Mouse (Mus musculus) hindbrain, embryonic 10.5 days (tissue): ENCODE results near the gene Becn1. TPM values are rescaled to one million over a fixed set of nuclear protein-coding genes. Genes with fewer than 3 reads are reported as not detected.

Experiments
- DNase-seq: peaks from one replicate; pipeline ENCODE4 v3.0.0-alpha.2; 2017; ENCODE audit warnings: low spot score
- H3K27ac ChIP-seq: fragments of 300-500 bp; sonication (generic); 2 replicates; pipeline ENCODE4 v1.5.1; 2016; ENCODE audit warnings: mild to moderate bottlenecking, moderate library complexity
- H3K27me3 ChIP-seq: fragments of 300-500 bp; sonication (generic); 2 replicates; pipeline ENCODE4 v1.6.1; 2016; ENCODE audit warnings: mild to moderate bottlenecking; ENCODE audit not compliant: poor library complexity, insufficient read depth, severe bottlenecking
- H3K36me3 ChIP-seq: fragments of 300-500 bp; sonication (generic); 2 replicates; pipeline ENCODE4 v1.6.1; 2016; ENCODE audit warnings: mild to moderate bottlenecking, moderate library complexity
- H3K4me1 ChIP-seq: fragments of 300-500 bp; sonication (generic); replicated peaks from 2 replicates; pipeline ENCODE4 v1.6.1; 2016; ENCODE audit warnings: mild to moderate bottlenecking
- H3K4me3 ChIP-seq: fragments of 300-500 bp; sonication (generic); 2 replicates; pipeline ENCODE4 v1.5.1; 2016; ENCODE audit warnings: mild to moderate bottlenecking, moderate library complexity
- H3K9me3 ChIP-seq: fragments of 300-500 bp; sonication (generic); 2 replicates; pipeline ENCODE4 v1.6.1; 2016; ENCODE audit warnings: mild to moderate bottlenecking, moderate library complexity
- WGBS: fragments of 180-500 bp; shearing (Covaris S2); methylation state at CpG from one replicate; pipeline ENCODE4 v1.1.7; 2016; 5-methylcytosine and 5-hydroxymethylcytosine counted together
- polyA plus RNA-seq: library from polyadenylated mRNA; unstranded; fragments of >200 nt; fragmentation: Nextera tagmentation; extraction: Ambion mirVana; gene quantifications from 2 replicates; pipeline ENCODE4 v1.2.1, GENCODE M21; 2016

The Becn1 gene
- polyA plus RNA-seq, 1 experiment from 2014 or later: 153 TPM

GRCm38 (mm10) chr11:101259948-101260825 lies 41.9 kb downstream of the Becn1 start, which contains the start of gene Wnk4:
Gene Wnk4, plus strand, starts transcription at chr11:101260567.
- Histone ChIP-seq H3K27ac (peak within 1 kb of the TSS; percentile 85), H3K9me3 (no peaks in the 10 kb centered on the region), H3K27me3 (peaks cover 44% of the 10 kb centered on the region), H3K4me3 (peak within 1 kb of the TSS; percentile 66), H3K36me3 (peaks cover 29% of the 10 kb centered on the region), H3K4me1 (peaks cover 63% of the 10 kb centered on the region)
- under 1% methylated on average over 43 of the region's 43 CpGs for WGBS
- DNase-seq: peak; percentile 79

GRCm38 (mm10) chr11:101259261-101259712 lies 42.8 kb downstream of the Becn1 start:
- Histone ChIP-seq H3K27ac (peak overlapping the region; percentile 85), H3K4me1 (peaks cover 61% of the 10 kb centered on the region)
- DNase-seq: no peak

GRCm38 (mm10) chr11:101255826-101256775 lies 46.0 kb downstream of the Becn1 start:
- Histone ChIP-seq H3K9me3 (no peaks in the 10 kb centered on the region), H3K27ac (no peak overlapping the region), H3K4me1 (peaks cover 45% of the 10 kb centered on the region), H3K36me3 (peaks cover 29% of the 10 kb centered on the region), H3K4me3 (no peak overlapping the region), H3K27me3 (peaks cover 5% of the 10 kb centered on the region)
- 87% methylated on average over 13 of the region's 13 CpGs for WGBS
- no peak for DNase-seq

More at GRCm38 (mm10) chr11:101259261-101259712, 42.8 kb downstream of the Becn1 start:
- peaks cover 36% of the 10 kb centered on the region for H3K27me3 ChIP-seq
- peaks cover 29% of the 10 kb centered on the region for H3K36me3 ChIP-seq
- no peaks in the 10 kb centered on the region for H3K9me3 ChIP-seq
- 44% methylated on average over 6 of the region's 6 CpGs for WGBS
- peak overlapping the region; percentile 66 for H3K4me3 ChIP-seq

- H3K27ac ChIP-seq: peak within 1 kb of the TSS; percentile 96
- peaks cover 23% of the 10 kb centered on the region for H3K36me3 ChIP-seq
- no peaks in the 10 kb centered on the region for H3K9me3 ChIP-seq
- under 1% methylated on average over 40 of the region's 40 CpGs for WGBS
- no peaks in the 10 kb centered on the region for H3K27me3 ChIP-seq
- peak within 1 kb of the TSS; percentile 82 for H3K4me3 ChIP-seq
- peaks cover 22% of the 10 kb centered on the region for H3K4me1 ChIP-seq
- peak; percentile 87 for DNase-seq
These were observed 48.3 kb downstream of the Becn1 start, which contains the start of gene Vps25 for GRCm38 (mm10) chr11:101253613-101254389. Gene Vps25, plus strand, starts transcription at chr11:101253707.

- DNase-seq: no peak
- H3K4me3 ChIP-seq: peak overlapping the region; percentile 82
- WGBS: 17% methylated on average over 7 of the region's 7 CpGs
- H3K27ac ChIP-seq: peak overlapping the region; percentile 96
- peaks cover 6% of the 10 kb centered on the region for H3K27me3 ChIP-seq
- H3K4me1 ChIP-seq: peaks cover 19% of the 10 kb centered on the region
- no peaks in the 10 kb centered on the region for H3K9me3 ChIP-seq
- H3K36me3 ChIP-seq: peaks cover 15% of the 10 kb centered on the region
These were observed 49.1 kb downstream of the Becn1 start for GRCm38 (mm10) chr11:101252941-101253340.

- Histone ChIP-seq H3K36me3 (peaks cover 3% of the 10 kb centered on the region), H3K4me1 (peaks cover 34% of the 10 kb centered on the region), H3K27me3 (peaks cover 25% of the 10 kb centered on the region), H3K9me3 (no peaks in the 10 kb centered on the region), H3K27ac (no peak overlapping the region), H3K4me3 (no peak overlapping the region)
- WGBS: 80% methylated on average over 2 of the region's 2 CpGs
- DNase-seq: no peak
These were observed 51.1 kb downstream of the Becn1 start for GRCm38 (mm10) chr11:101251031-101251430.

- Histone ChIP-seq H3K36me3 (no peaks in the 10 kb centered on the region), H3K27ac (peak overlapping the region; percentile 26), H3K4me3 (peak overlapping the region; percentile 5; the same call in 1 of the 2 replicates), H3K9me3 (no peaks in the 10 kb centered on the region), H3K27me3 (peaks cover 49% of the 10 kb centered on the region), H3K4me1 (peaks cover 34% of the 10 kb centered on the region)
- peak; percentile 67 for DNase-seq
- 33% methylated on average over 14 of the region's 14 CpGs for WGBS
These were observed 53.7 kb downstream of the Becn1 start for GRCm38 (mm10) chr11:101248258-101248994.

GRCm38 (mm10) chr11:101247521-101248030 lies 54.5 kb downstream of the Becn1 start:
- no peak for DNase-seq
- Histone ChIP-seq H3K9me3 (no peaks in the 10 kb centered on the region), H3K27me3 (peaks cover 49% of the 10 kb centered on the region), H3K27ac (peak overlapping the region; percentile 26; the same call in 1 of the 2 replicates), H3K36me3 (no peaks in the 10 kb centered on the region), H3K4me1 (peaks cover 27% of the 10 kb centered on the region), H3K4me3 (peak overlapping the region; percentile 70; the same call in 1 of the 2 replicates)
- WGBS: 86% methylated on average over 6 of the region's 6 CpGs

GRCm38 (mm10) chr11:101246702-101247012 lies 55.4 kb downstream of the Becn1 start:
- DNase-seq: no peak
- peak overlapping the region; percentile 70 for H3K4me3 ChIP-seq
- no peaks in the 10 kb centered on the region for H3K9me3 ChIP-seq
- 7% methylated on average over 7 of the region's 7 CpGs for WGBS
- H3K4me1 ChIP-seq: peaks cover 26% of the 10 kb centered on the region
- peak overlapping the region; percentile 88 for H3K27ac ChIP-seq
- no peaks in the 10 kb centered on the region for H3K36me3 ChIP-seq
- peaks cover 49% of the 10 kb centered on the region for H3K27me3 ChIP-seq

GRCm38 (mm10) chr11:101245855-101246701 lies 56.0 kb downstream of the Becn1 start, which contains the start of gene Ramp2:
Gene Ramp2, plus strand, starts transcription at chr11:101246028.
- WGBS: under 1% methylated on average over 63 of the region's 63 CpGs
- Histone ChIP-seq H3K4me3 (peak within 1 kb of the TSS; percentile 70), H3K36me3 (no peaks in the 10 kb centered on the region), H3K9me3 (no peaks in the 10 kb centered on the region), H3K27me3 (peaks cover 49% of the 10 kb centered on the region), H3K27ac (peak within 1 kb of the TSS; percentile 88), H3K4me1 (peaks cover 26% of the 10 kb centered on the region)
- DNase-seq: peak; percentile 67
